Mouse (Mus musculus): ENCODE measurements around the gene Bnip3.

Gene Bnip3

GRCm38 (mm10) chr7:138845111-138845510, 64.2 kb downstream of the Bnip3 start:
- no peak for DNase-seq (ENCODE audit: low spot score)

- DNase-seq (ENCODE audit: low spot score): no peak
Observed at GRCm38 (mm10) chr7:138843421-138843820, 65.9 kb downstream of the Bnip3 start.

- DNase-seq (ENCODE audit: low spot score): no peak
Observed at GRCm38 (mm10) chr7:138841436-138842151, 67.7 kb downstream of the Bnip3 start.

Data from left cerebral cortex, adult 11 months (tissue).